Mouse (Mus musculus) hindbrain, embryonic 12.5 days (tissue): ENCODE data around the gene Slc35a5. TPM values are rescaled to one million over a fixed set of nuclear protein-coding genes. Genes with fewer than 3 reads are reported as not detected.

Experiments
- ATAC-seq: fragments of 200-750 bp; cut with Nextera tagmentation; 2 replicates; pipeline ENCODE4 v1.8.0; 2017; ENCODE audit warnings: moderate TSS enrichment; ENCODE audit not compliant: low FRiP score
- H3K27ac ChIP-seq: fragments of 300-500 bp; sonication (generic); 2 replicates; pipeline ENCODE4 v1.5.1; 2016; ENCODE audit warnings: mild to moderate bottlenecking
- H3K27me3 ChIP-seq: fragments of 300-500 bp; sonication (generic); 2 replicates; pipeline ENCODE4 v1.6.1; 2016; ENCODE audit warnings: mild to moderate bottlenecking
- H3K36me3 ChIP-seq: fragments of 300-500 bp; sonication (generic); 2 replicates; pipeline ENCODE4 v1.6.1; 2016; ENCODE audit warnings: mild to moderate bottlenecking
- H3K4me1 ChIP-seq: fragments of 300-500 bp; sonication (generic); 2 replicates; pipeline ENCODE4 v1.6.1; 2016
- H3K4me2 ChIP-seq: fragments of 300-500 bp; sonication (generic); replicated peaks from 2 replicates; pipeline ENCODE4 v1.6.1; 2016; ENCODE audit warnings: mild to moderate bottlenecking
- H3K4me3 ChIP-seq: fragments of 300-500 bp; sonication (generic); 2 replicates; pipeline ENCODE4 v1.5.1; 2016; ENCODE audit warnings: mild to moderate bottlenecking
- H3K9ac ChIP-seq: fragments of 300-500 bp; sonication (generic); 2 replicates; pipeline ENCODE4 v1.6.1; 2016; ENCODE audit warnings: mild to moderate bottlenecking, moderate library complexity
- H3K9me3 ChIP-seq: fragments of 300-500 bp; sonication (generic); replicated peaks from 2 replicates; pipeline ENCODE4 v1.6.1; 2016; ENCODE audit warnings: mild to moderate bottlenecking
- WGBS: fragments of 180-500 bp; shearing (Covaris S2); methylation state at CpG from one replicate; pipeline ENCODE4 v1.1.7; 2016; 5-methylcytosine and 5-hydroxymethylcytosine counted together
- polyA plus RNA-seq: library from polyadenylated mRNA; unstranded; fragments of >200 nt; fragmentation: Nextera tagmentation; extraction: Ambion mirVana; gene quantifications from 2 replicates; pipeline ENCODE4 v1.2.1, GENCODE M21; 2016

Slc35a5 gene
- polyA plus RNA-seq, 1 experiment from 2014 or later: 25.4 TPM

DNA sequence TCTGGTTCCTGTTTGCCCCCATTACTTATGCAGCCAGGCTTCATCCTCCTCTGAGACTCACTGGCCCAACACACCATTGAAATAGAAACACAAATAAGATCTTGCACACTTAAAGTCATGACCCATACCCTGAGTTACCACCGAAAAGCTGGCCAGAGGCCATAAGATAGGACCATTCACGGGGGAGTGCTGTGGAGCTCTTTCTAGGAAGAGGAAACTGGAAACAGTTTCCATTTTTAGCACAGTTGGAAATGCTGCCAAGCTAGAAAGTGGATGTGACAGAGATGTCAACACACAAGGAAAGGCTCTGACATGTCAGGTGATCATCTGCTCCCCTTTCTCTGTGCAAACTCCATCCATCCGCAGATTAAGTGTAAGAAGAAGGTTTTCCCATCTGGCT is 57.6 kb downstream of the Slc35a5 start:
- Histone ChIP-seq H3K4me1 (0 out of 2 replicates have a peak, but pooled peaks cover 4% of the 10 kb centered on the region), H3K4me3 (no peak overlapping the region), H3K9me3 (no peaks in the 10 kb centered on the region), H3K27ac (no peak overlapping the region), H3K9ac (no peak overlapping the region), H3K4me2 (no peak overlapping the region), H3K36me3 (no peaks in the 10 kb centered on the region), H3K27me3 (no peaks in the 10 kb centered on the region)
- WGBS: 82% methylated on average over 3 of the region's 3 CpGs
- no peak for ATAC-seq

DNA sequence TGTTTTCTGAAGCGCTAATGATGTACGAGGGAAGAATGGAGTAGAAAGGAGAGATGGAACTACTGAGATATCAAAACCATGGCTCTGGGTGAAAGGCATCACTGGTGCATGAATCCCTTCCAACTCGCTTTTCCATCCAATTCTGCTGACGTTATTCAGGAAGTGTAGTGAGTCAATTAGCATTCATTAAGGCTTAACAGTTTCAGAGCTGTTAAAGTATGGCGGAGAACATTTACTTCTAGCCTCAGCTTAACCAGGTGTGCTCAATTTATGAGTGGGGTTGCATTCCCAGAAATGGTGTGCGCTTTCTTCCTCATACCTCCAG is 59.7 kb downstream of the Slc35a5 start:
- Histone ChIP-seq H3K9me3 (no peaks in the 10 kb centered on the region), H3K36me3 (no peaks in the 10 kb centered on the region), H3K4me3 (no peak overlapping the region), H3K27ac (no peak overlapping the region), H3K4me1 (peaks cover 9% of the 10 kb centered on the region; the same call in 1 of the 2 replicates), H3K4me2 (no peak overlapping the region), H3K9ac (no peak overlapping the region), H3K27me3 (no peaks in the 10 kb centered on the region)
- 70% methylated on average over 6 of the region's 6 CpGs for whole genome bisulfite sequencing
- no peak for ATAC-seq

DNA sequence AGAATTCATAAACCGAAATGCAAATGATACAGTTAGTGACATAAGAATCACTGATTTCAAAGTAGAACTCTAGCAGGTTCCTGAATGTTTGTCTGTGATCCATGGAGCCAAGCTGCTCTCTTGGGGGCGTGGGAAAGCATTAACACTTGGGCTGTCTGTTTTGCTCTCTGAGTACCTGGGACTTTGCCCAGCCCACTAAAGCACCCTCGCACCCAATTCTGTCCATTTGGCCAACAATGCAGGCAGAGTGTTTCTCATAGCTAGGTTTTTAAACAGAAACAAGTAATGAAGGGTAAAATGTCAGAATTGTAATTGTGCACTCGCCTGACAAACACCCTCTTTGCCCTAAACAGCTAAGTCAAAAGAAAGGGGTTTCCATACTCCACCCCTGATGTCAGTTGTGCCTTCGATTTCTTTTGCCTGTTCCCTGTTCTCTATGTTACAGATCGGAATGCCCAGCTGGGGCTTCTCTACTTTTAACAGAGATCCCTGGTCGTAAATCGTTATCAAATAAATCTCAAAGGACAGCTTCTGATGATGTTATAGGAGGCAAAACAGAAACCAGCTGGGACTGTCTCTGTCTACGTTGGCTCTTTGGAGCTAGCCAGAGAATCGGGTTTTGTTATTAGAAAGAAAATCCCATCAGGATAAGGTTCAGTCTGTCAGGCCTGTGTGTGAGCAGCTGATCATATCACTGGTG is 60.2 kb downstream of the Slc35a5 start:
- no peaks in the 10 kb centered on the region for H3K9me3 ChIP-seq
- H3K4me3 ChIP-seq: no peak overlapping the region
- ATAC-seq: no peak
- H3K4me1 ChIP-seq: peaks cover 9% of the 10 kb centered on the region; the same call in 1 of the 2 replicates
- H3K4me2 ChIP-seq: no peak overlapping the region
- no peak overlapping the region for H3K9ac ChIP-seq
- no peak overlapping the region for H3K27ac ChIP-seq
- H3K27me3 ChIP-seq: no peaks in the 10 kb centered on the region
- whole genome bisulfite sequencing: 56% methylated on average over 10 of the region's 10 CpGs
- no peaks in the 10 kb centered on the region for H3K36me3 ChIP-seq

DNA sequence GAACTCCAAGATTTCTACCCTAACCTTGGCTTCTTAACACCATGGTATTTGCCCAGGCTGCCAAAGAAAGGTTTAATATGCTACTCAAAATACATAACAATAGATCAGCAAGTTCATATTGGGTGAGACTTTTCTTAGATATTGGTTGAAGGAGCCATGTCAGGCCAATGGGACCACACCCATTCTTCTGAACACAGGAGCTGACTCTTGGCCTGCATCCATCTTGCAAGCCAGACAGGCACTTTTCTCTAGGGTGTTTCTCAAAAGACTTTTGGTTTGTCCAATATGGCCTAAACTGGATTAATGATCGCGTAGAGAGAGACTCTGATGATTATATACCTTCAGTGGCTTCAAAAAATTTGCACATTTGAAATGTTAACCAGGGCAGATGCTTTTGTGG is 61.0 kb downstream of the Slc35a5 start:
- Histone ChIP-seq H3K4me1 (peaks cover 9% of the 10 kb centered on the region; the same call in 1 of the 2 replicates), H3K36me3 (no peaks in the 10 kb centered on the region), H3K9ac (no peak overlapping the region), H3K9me3 (no peaks in the 10 kb centered on the region), H3K27ac (no peak overlapping the region), H3K27me3 (no peaks in the 10 kb centered on the region), H3K4me3 (no peak overlapping the region), H3K4me2 (no peak overlapping the region)
- no peak for ATAC-seq
- WGBS: 97% methylated on average over 2 of the region's 2 CpGs

DNA sequence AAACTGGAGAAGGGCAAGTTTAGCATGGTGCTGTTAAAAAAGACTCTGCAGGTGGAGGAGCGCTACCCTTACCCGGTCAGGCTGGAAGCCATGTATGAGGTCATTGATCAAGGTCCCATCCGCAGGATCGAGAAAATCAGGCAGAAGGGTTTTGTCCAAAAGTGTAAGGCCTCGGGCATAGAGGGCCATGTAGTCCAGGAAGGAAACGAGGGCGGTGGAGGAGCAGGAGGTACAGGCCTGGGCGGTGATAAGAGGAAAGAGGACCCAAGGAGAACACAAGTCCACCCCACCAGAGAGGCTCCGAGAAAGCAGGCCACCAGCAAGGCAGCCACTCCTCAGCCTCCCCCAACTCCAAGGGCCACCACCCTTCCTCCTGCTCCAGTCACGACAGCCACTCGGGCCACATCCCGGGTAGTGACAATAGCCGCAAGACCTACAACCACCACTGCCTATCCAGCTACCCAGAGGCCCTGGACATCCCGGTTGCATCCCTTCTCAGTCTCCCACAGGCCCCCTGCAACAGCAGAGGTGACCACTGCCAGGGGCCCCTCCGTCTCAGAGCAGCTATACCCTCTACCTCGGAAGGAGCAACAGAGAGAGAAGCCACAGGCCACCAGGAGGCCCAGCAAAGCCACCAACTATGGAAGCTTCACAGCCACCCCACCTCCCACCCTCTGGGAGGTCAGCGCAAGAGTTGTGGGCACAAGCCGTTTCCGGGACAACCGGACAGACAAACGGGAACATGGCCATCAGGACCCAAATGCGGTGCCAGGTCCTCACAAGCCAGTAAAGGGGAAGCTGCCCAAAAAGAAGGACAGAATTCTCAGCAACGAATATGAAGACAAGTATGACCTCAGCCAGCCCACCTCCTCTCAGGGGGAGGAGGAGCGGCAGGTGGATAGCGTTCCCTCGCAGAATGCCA is 62.7 kb downstream of the Slc35a5 start:
- no peak overlapping the region for H3K4me2 ChIP-seq
- no peaks in the 10 kb centered on the region for H3K27me3 ChIP-seq
- no peaks in the 10 kb centered on the region for H3K36me3 ChIP-seq
- no peaks in the 10 kb centered on the region for H3K9me3 ChIP-seq
- no peak overlapping the region for H3K9ac ChIP-seq
- 87% methylated on average over 26 of the region's 26 CpGs for WGBS
- no peak overlapping the region for H3K4me3 ChIP-seq
- peaks cover 9% of the 10 kb centered on the region; the same call in 1 of the 2 replicates for H3K4me1 ChIP-seq
- H3K27ac ChIP-seq: no peak overlapping the region
- ATAC-seq: no peak

DNA sequence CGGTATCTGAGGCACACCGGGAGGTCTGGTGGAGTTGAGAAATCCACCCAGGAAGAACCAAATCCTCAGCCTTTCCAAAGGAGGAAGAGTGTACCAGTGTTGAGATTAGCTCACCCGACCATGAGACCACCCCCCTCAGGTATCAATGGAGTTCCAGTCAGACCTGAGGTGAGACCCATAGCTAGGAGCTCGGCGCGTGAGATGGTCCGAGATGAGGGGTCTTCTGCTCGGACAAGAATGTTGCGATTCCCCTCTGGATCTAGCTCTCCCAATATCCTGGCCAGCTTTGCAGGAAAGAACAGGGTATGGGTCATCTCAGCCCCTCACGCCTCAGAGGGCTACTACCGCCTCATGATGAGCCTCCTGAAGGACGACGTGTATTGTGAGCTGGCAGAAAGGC is 63.5 kb downstream of the Slc35a5 start:
- Histone ChIP-seq H3K9me3 (no peaks in the 10 kb centered on the region), H3K27ac (no peak overlapping the region), H3K4me1 (peaks cover 9% of the 10 kb centered on the region; the same call in 1 of the 2 replicates), H3K27me3 (no peaks in the 10 kb centered on the region), H3K4me2 (0 out of 2 replicates have a peak overlapping the region, but pooled peaks have one; percentile 13), H3K4me3 (no peak overlapping the region), H3K9ac (no peak overlapping the region), H3K36me3 (no peaks in the 10 kb centered on the region)
- WGBS: 92% methylated on average over 13 of the region's 13 CpGs
- ATAC-seq: no peak

- Histone ChIP-seq H3K4me2 (peak overlapping the region; percentile 51), H3K4me3 (peak overlapping the region; percentile 32), H3K27me3 (no peaks in the 10 kb centered on the region), H3K4me1 (peaks cover 9% of the 10 kb centered on the region; the same call in 1 of the 2 replicates), H3K27ac (no peak overlapping the region), H3K9me3 (no peaks in the 10 kb centered on the region), H3K36me3 (no peaks in the 10 kb centered on the region), H3K9ac (peak overlapping the region; percentile 43; the same call in 1 of the 2 replicates)
- 13% methylated on average over 9 of the region's 9 CpGs for WGBS
- peak; percentile 60; the same call in 1 of the 2 replicates for ATAC-seq
Measured at GRCm38 (mm10) chr16:45094136-45094756, 64.3 kb downstream of the Slc35a5 start.

- no peak within 1 kb of the TSS for H3K27ac ChIP-seq
- H3K4me3 ChIP-seq: peak within 1 kb of the TSS; percentile 32
- 39% methylated on average over 6 of the region's 6 CpGs for WGBS
- H3K9ac ChIP-seq: peak within 1 kb of the TSS; percentile 43; the same call in 1 of the 2 replicates
- ATAC-seq: no peak
- no peaks in the 10 kb centered on the region for H3K36me3 ChIP-seq
- no peaks in the 10 kb centered on the region for H3K27me3 ChIP-seq
- H3K4me2 ChIP-seq: peak within 1 kb of the TSS; percentile 51
- no peaks in the 10 kb centered on the region for H3K9me3 ChIP-seq
- H3K4me1 ChIP-seq: peaks cover 5% of the 10 kb centered on the region; the same call in 1 of the 2 replicates
Measured at GRCm38 (mm10) chr16:45093137-45093731, 65.3 kb downstream of the Slc35a5 start, which contains the start of gene Ccdc80. Ccdc80 (plus strand) TSS chr16:45093402.

- WGBS: 19% methylated on average over 10 of the region's 10 CpGs
- no peaks in the 10 kb centered on the region for H3K36me3 ChIP-seq
- no peaks in the 10 kb centered on the region for H3K9me3 ChIP-seq
- H3K9ac ChIP-seq: no peak overlapping the region
- no peak overlapping the region for H3K4me3 ChIP-seq
- H3K4me2 ChIP-seq: 0 out of 2 replicates have a peak overlapping the region, but pooled peaks have one; percentile 8
- no peak overlapping the region for H3K27ac ChIP-seq
- peaks cover 5% of the 10 kb centered on the region; the same call in 1 of the 2 replicates for H3K4me1 ChIP-seq
- ATAC-seq: peak; percentile 88
- H3K27me3 ChIP-seq: no peaks in the 10 kb centered on the region
Measured at GRCm38 (mm10) chr16:45090005-45090404, 68.5 kb downstream of the Slc35a5 start.
